Mouse (Mus musculus): ENCODE measurements around the gene Akap2.

- TF ChIP-seq POLR2A (IDR thresholded peaks at IDR 0.05; ENCODE audit: insufficient read length, low read depth) (no peak), POLR2AphosphoS2 (IDR thresholded peaks at IDR 0.05; ENCODE audit: insufficient read length, low read depth) (no peak), USF1 (IDR thresholded peaks at IDR 0.05; ENCODE audit: low read depth) (no peak), MYOG (IDR thresholded peaks at IDR 0.05; ENCODE audit: control insufficient read depth in 1 of 3, insufficient read depth in 1 of 3, insufficient read length in 2 of 3, low read depth in 2 of 3) (no peak), TCF12 (IDR thresholded peaks at IDR 0.05; ENCODE audit: insufficient read depth, poor library complexity, severe bottlenecking) (no peak), SRF (IDR thresholded peaks at IDR 0.05; ENCODE audit: control insufficient read depth, insufficient read length, low read depth) (no peak), MYOD1 (IDR thresholded peaks at IDR 0.05; ENCODE audit: control insufficient read depth in 1 of 3, insufficient read length in 2 of 3, low read depth in 2 of 3) (no peak)
Observed at GRCm38 (mm10) chr4:57861856-57862255, 144.4 kb downstream of the Akap2 start.
